Comparison of ENCODE assay signal across 8 mouse cellular contexts in the genomic region with DNA sequence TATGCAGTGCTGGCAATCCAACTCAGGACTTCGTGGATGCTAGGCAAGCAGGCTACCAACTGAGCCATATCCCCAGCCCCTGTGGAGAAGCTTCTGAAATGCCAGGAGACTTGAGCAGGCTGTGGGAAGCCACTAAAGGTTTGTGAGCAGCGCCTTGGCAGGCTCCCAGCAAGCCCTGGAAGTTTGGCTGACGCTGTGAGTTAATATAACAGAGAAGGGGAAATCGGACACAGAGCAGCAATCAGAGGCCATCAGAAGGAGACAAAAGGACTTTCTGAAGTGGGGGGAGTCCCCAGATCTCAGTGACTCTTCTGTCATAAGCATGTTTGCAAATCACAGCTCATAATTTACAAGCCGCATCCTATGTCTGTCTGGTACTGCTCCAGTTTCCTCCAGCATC.
DNase-seq lines count a peak whose midpoint lies in the region; ATAC-seq and TF ChIP-seq lines count a peak whose summit lies in the region.

No protein-coding gene starts in this region.

- no peak for TF ChIP-seq EP300 in heart, adult 2 months (IDR thresholded peaks at IDR 0.05; ENCODE audit: insufficient read depth, low read depth, low read length)

- H3K27ac ChIP-seq in heart, adult 2 months: no peak overlapping the region
- no peak overlapping the region for H3K27ac ChIP-seq in heart, embryonic 12.5 days (ENCODE audit: poor library complexity, severe bottlenecking)

- peak; percentile 64 to 65 for DNase-seq in heart, adult 2 months
- DNase-seq in MN1 (ENCODE audit: low spot score): peak; percentile 38
- DNase-seq in cerebellum, postnatal 10 days: peak; percentile 53 to 77
- DNase-seq in kidney, postnatal 10 days: peak; percentile 86
- DNase-seq in thymus, postnatal 10 days (ENCODE audit: low spot score in 2 of 2): no peak
- DNase-seq in urinary bladder, postnatal 25 days (ENCODE audit: low spot score): no peak
- DNase-seq in retina, postnatal 1 day: no peak

- 31% methylated on average over 5 of the region's 5 CpGs for WGBS in heart, adult 2 months
- WGBS in heart, embryonic 12.5 days: 54% methylated on average over 5 of the region's 5 CpGs

- no peaks in the 10 kb centered on the region for H3K36me3 ChIP-seq in heart, adult 2 months (ENCODE audit: control insufficient read depth, insufficient read depth, low read length)
- no peaks in the 10 kb centered on the region for H3K36me3 ChIP-seq in heart, embryonic 12.5 days

- H3K4me1 ChIP-seq in heart, adult 2 months (ENCODE audit: control insufficient read depth, insufficient read depth, low read length): peaks cover 2% of the 10 kb centered on the region
- H3K4me1 ChIP-seq in heart, embryonic 12.5 days (replicated peaks): no peaks in the 10 kb centered on the region

- no peak overlapping the region for H3K4me3 ChIP-seq in heart, adult 2 months
- no peak overlapping the region for H3K4me3 ChIP-seq in heart, embryonic 12.5 days

- H3K4me2 ChIP-seq in heart, embryonic 12.5 days: no peak overlapping the region

- peaks cover 4% of the 10 kb centered on the region; the same call in 1 of the 2 replicates for H3K9me3 ChIP-seq in heart, embryonic 12.5 days (replicated peaks)

- ATAC-seq in heart, embryonic 12.5 days (ENCODE audit: insufficient number of reproducible peaks, low FRiP score): no peak

- TF ChIP-seq CTCF in heart, adult 2 months (IDR thresholded peaks at IDR 0.05): no peak

- H3K27me3 ChIP-seq in heart, adult 2 months (ENCODE audit: control insufficient read depth, insufficient read depth, low read length): no peaks in the 10 kb centered on the region
- H3K27me3 ChIP-seq in heart, embryonic 12.5 days (replicated peaks): peaks cover 18% of the 10 kb centered on the region; the same call in 1 of the 2 replicates

- TF ChIP-seq POLR2A in heart, adult 2 months (IDR thresholded peaks at IDR 0.05; ENCODE audit: insufficient read depth, low read depth, low read length): no peak

- H3K79me2 ChIP-seq in heart, adult 2 months (replicated peaks; ENCODE audit: control insufficient read depth, insufficient read depth, low read length): no peaks in the 10 kb centered on the region

- intact Hi-C loops in heart, adult 2 months (cut with DNase I): no loop called here

- H3K9ac ChIP-seq in heart, adult 2 months (ENCODE audit: low read depth, low read length): no peak overlapping the region
- H3K9ac ChIP-seq in heart, embryonic 12.5 days: no peak overlapping the region

Comparison
In these comparisons a context has a peak if more than half of its experiments do, and no peak if none do; other contexts are left out.
1. DNase-seq: peak in heart, adult 2 months (2 of 2), MN1 (single experiment), cerebellum, postnatal 10 days (2 of 2) and kidney, postnatal 10 days (single experiment); none in thymus, postnatal 10 days (0 of 2), urinary bladder, postnatal 25 days (single experiment) and retina, postnatal 1 day (single experiment).